Mouse (Mus musculus): ENCODE results near the gene Zmynd11. TPM values are rescaled to one million over a fixed set of nuclear protein-coding genes. Genes with fewer than 3 reads are reported as not detected.
"Not testable (repeated sequence)": the region's sequence is repeated elsewhere in the genome, so short reads cannot be mapped to it uniquely, and the experiment has no call there.

Gene Zmynd11
- polyA plus RNA-seq, 1 experiment from 2014 or later = 141 TPM

DNA sequence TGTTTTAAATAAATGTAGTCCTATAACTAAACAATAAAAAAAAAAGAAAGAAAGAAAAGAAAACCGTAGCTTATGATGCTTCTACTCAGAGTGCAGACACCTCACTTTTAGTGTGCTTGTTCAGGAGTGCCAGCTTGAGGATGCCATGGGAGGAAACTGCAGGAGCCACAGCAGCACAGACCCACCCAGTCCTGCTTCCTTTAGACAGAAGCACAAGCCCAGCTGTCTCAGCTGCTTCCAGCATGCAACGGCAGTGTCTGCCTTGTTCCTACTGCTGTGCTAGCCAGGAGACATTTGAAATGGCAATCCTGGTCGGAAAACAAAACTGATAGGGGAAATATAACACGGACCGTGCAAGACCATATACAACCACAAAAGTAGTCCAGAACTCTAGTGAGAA is 28.1 kb downstream of the Zmynd11 start:
- H3K4me1 ChIP-seq (ENCODE audit: control insufficient read depth, insufficient read depth, low read depth, low read length) = peaks cover 4% of the 10 kb centered on the region; the same call in 1 of the 2 replicates
- no peak overlapping the region for H3K4me3 ChIP-seq (ENCODE audit: low read length)
- H3K9me3 ChIP-seq (ENCODE audit: control insufficient read depth, low read length) = no peaks in the 10 kb centered on the region
- H3K36me3 ChIP-seq (ENCODE audit: control insufficient read depth, insufficient read depth, low read length) = peaks cover 2% of the 10 kb centered on the region; the same call in 1 of the 2 replicates
- ATAC-seq = no peak
- WGBS = 75% methylated on average over 5 of the region's 5 CpGs
- H3K9ac ChIP-seq (ENCODE audit: low read depth, low read length) = no peak overlapping the region
- no peak overlapping the region for H3K4me2 ChIP-seq (ENCODE audit: low read length)
- no peak overlapping the region for H3K27ac ChIP-seq (ENCODE audit: low read depth, low read length)
- no peaks in the 10 kb centered on the region for H3K27me3 ChIP-seq (replicated peaks; ENCODE audit: control insufficient read depth, insufficient read depth, low read length)

DNA sequence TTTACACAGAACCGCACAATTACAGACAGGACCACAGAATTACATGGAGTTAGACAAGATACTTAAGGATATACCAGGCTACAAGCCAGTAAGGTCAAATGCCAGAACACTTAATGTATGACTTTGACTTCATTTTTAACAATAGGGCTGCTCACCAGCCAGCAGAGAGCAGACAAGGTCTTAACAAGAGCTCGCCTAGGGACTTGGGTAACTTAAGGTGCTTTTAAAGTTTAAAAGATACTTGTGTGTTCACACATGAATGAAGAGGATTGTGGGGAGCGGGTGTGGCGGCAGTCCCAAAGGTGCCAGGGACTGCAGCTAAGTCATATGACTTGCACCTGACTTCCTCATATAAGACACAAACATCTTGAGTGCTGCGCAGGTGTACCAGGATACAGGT is 32.9 kb downstream of the Zmynd11 start:
- H3K36me3 ChIP-seq (ENCODE audit: control insufficient read depth, insufficient read depth, low read length); H3K4me3 ChIP-seq (ENCODE audit: low read length); H3K9me3 ChIP-seq (ENCODE audit: control insufficient read depth, low read length); H3K27ac ChIP-seq (ENCODE audit: low read depth, low read length); H3K27me3 ChIP-seq (replicated peaks; ENCODE audit: control insufficient read depth, insufficient read depth, low read length); H3K4me1 ChIP-seq (ENCODE audit: control insufficient read depth, insufficient read depth, low read depth, low read length); ATAC-seq; H3K4me2 ChIP-seq (ENCODE audit: low read length); H3K9ac ChIP-seq (ENCODE audit: low read depth, low read length): not testable (repeated sequence)
- WGBS = 92% methylated on average over 4 of the region's 5 CpGs

DNA sequence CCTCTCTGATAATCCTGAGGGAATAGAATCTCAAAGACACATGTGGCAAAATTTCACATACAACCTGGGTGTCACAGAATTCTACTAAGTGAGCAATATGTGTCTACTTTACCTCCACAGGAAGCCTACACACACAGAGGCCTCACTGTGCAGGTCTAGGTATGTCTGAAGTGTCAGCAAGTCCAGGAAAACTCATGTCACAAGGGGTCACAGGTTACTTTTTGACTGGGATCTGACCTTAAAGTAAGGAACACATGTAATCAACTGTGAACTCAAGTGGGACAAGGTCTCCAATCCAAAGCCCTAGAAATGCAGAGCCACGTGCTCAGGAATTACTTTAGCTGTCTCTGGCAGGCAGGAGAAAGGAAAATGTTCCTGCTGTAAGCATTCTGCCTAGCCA is 36.1 kb downstream of the Zmynd11 start:
- H3K4me3 ChIP-seq (ENCODE audit: low read length) = no peak overlapping the region
- no peak overlapping the region for H3K4me2 ChIP-seq (ENCODE audit: low read length)
- 80% methylated on average over 1 of the region's 1 CpGs for WGBS
- H3K36me3 ChIP-seq (ENCODE audit: control insufficient read depth, insufficient read depth, low read length) = peaks cover 8% of the 10 kb centered on the region
- ATAC-seq = no peak
- H3K27me3 ChIP-seq (replicated peaks; ENCODE audit: control insufficient read depth, insufficient read depth, low read length) = no peaks in the 10 kb centered on the region
- H3K4me1 ChIP-seq (ENCODE audit: control insufficient read depth, insufficient read depth, low read depth, low read length) = no peaks in the 10 kb centered on the region
- H3K27ac ChIP-seq (ENCODE audit: low read depth, low read length) = no peak overlapping the region
- H3K9me3 ChIP-seq (ENCODE audit: control insufficient read depth, low read length) = no peaks in the 10 kb centered on the region
- H3K9ac ChIP-seq (ENCODE audit: low read depth, low read length) = no peak overlapping the region

DNA sequence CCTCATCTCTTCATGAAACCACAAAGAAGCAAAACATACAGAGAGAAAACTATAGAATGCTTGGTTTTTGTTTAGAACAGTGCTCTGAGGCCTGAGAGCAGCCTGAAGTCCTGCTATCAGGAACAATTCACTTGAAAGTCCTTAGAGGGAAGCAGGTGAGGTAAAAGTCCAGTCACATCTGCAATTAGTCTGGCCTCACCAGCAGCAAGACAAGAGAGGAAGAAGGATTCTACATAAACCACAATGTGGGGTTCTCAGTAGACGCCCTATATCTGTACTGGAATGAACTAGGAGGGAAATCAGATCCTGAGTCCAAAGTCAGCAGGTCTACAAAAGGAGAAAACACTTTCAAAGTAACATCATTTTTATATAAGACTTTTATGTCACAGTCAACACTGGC is 49.9 kb downstream of the Zmynd11 start:
- no peaks in the 10 kb centered on the region for H3K27me3 ChIP-seq (replicated peaks; ENCODE audit: control insufficient read depth, insufficient read depth, low read length)
- H3K4me1 ChIP-seq (ENCODE audit: control insufficient read depth, insufficient read depth, low read depth, low read length) = no peaks in the 10 kb centered on the region
- H3K9me3 ChIP-seq (ENCODE audit: control insufficient read depth, low read length) = no peaks in the 10 kb centered on the region
- ATAC-seq = no peak
- WGBS = 100% methylated on average over 1 of the region's 1 CpGs
- H3K4me2 ChIP-seq (ENCODE audit: low read length) = no peak overlapping the region
- no peak overlapping the region for H3K27ac ChIP-seq (ENCODE audit: low read depth, low read length)
- no peak overlapping the region for H3K4me3 ChIP-seq (ENCODE audit: low read length)
- H3K36me3 ChIP-seq (ENCODE audit: control insufficient read depth, insufficient read depth, low read length) = peaks cover 4% of the 10 kb centered on the region; the same call in 1 of the 2 replicates
- no peak overlapping the region for H3K9ac ChIP-seq (ENCODE audit: low read depth, low read length)

DNA sequence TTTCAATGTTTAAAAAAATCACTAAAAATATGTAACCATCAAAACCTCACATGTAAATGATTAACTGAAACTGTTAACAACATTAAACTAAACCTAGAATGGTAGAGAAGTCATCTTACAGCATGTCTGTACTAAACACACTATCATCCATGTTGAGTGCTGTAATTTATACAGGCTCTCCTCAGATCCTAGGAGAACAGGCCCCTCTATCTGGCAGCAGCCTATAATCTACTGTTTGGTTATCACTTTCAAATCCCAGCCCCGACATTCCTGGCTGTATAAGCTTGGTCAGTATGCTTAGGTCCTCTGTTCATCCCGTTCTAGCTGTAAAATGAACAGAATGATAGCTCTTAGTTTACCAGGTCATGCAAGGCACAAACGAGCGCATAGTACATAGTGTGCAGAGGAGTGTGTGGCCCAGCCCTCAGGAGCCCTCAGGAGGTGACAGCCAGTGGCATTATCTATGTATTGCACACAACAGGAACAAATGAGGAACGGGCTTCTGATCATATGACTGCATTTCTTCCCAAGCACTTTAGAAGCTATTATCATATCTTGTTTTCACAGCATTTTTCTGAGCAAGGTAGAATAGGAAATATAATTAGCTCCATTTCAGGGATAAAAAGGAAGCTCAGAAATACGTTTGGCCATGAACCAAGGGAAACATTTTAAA is 51.5 kb downstream of the Zmynd11 start:
- no peaks in the 10 kb centered on the region for H3K4me1 ChIP-seq (ENCODE audit: control insufficient read depth, insufficient read depth, low read depth, low read length)
- ATAC-seq = peak; percentile 24; the same call in 1 of the 2 replicates
- H3K9me3 ChIP-seq (ENCODE audit: control insufficient read depth, low read length) = no peaks in the 10 kb centered on the region
- no peak overlapping the region for H3K4me2 ChIP-seq (ENCODE audit: low read length)
- no peak overlapping the region for H3K9ac ChIP-seq (ENCODE audit: low read depth, low read length)
- H3K27ac ChIP-seq (ENCODE audit: low read depth, low read length) = no peak overlapping the region
- H3K27me3 ChIP-seq (replicated peaks; ENCODE audit: control insufficient read depth, insufficient read depth, low read length) = no peaks in the 10 kb centered on the region
- peaks cover 4% of the 10 kb centered on the region for H3K36me3 ChIP-seq (ENCODE audit: control insufficient read depth, insufficient read depth, low read length)
- 88% methylated on average over 6 of the region's 6 CpGs for WGBS
- no peak overlapping the region for H3K4me3 ChIP-seq (ENCODE audit: low read length)

DNA sequence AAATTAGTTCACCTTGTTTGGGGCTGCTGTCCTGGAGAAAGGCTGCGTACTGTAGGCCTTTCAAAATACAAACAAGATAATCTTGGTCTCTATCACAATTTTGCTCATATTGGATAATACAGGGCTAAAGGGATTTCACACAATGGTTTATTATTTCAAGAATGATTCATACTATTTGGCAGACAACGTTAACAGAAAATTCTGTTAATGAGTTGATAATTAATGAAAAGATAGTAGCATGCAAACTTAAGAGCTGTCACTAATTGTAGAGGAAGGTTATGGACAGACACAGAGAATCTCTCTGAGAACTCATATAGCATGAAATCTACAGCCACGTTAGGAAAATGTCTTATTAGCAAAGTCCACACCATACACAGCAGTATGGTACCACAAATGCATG is 52.2 kb downstream of the Zmynd11 start:
- no peak overlapping the region for H3K27ac ChIP-seq (ENCODE audit: low read depth, low read length)
- peaks cover 4% of the 10 kb centered on the region for H3K36me3 ChIP-seq (ENCODE audit: control insufficient read depth, insufficient read depth, low read length)
- H3K9ac ChIP-seq (ENCODE audit: low read depth, low read length) = no peak overlapping the region
- H3K9me3 ChIP-seq (ENCODE audit: control insufficient read depth, low read length) = no peaks in the 10 kb centered on the region
- H3K4me2 ChIP-seq (ENCODE audit: low read length) = no peak overlapping the region
- H3K4me3 ChIP-seq (ENCODE audit: low read length) = no peak overlapping the region
- no peak for ATAC-seq
- WGBS = 92% methylated on average over 3 of the region's 3 CpGs
- no peaks in the 10 kb centered on the region for H3K27me3 ChIP-seq (replicated peaks; ENCODE audit: control insufficient read depth, insufficient read depth, low read length)
- no peaks in the 10 kb centered on the region for H3K4me1 ChIP-seq (ENCODE audit: control insufficient read depth, insufficient read depth, low read depth, low read length)

DNA sequence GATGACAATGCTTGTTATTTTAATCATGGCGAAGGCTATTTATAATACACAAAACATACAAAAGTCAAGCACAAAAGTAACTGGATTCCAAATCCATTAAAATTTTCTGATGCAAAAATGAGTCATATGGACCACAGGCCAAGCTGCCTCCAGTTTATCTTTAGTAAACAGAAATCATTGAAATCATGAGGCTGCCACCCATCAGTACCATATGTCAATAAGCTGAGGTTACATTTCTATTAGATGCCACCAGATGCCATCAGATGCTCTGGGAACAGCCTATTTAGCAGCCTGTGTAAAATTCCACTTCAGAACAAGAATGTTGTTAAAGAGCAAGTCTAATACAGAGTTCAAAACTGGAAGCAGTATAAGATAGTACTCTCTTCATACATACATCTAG is 52.7 kb downstream of the Zmynd11 start:
- Histone ChIP-seq H3K27me3 (replicated peaks; ENCODE audit: control insufficient read depth, insufficient read depth, low read length) (no peaks in the 10 kb centered on the region), H3K9ac (ENCODE audit: low read depth, low read length) (no peak overlapping the region), H3K4me2 (ENCODE audit: low read length) (no peak overlapping the region), H3K4me3 (ENCODE audit: low read length) (no peak overlapping the region), H3K9me3 (ENCODE audit: control insufficient read depth, low read length) (no peaks in the 10 kb centered on the region), H3K27ac (ENCODE audit: low read depth, low read length) (no peak overlapping the region), H3K4me1 (ENCODE audit: control insufficient read depth, insufficient read depth, low read depth, low read length) (no peaks in the 10 kb centered on the region), H3K36me3 (ENCODE audit: control insufficient read depth, insufficient read depth, low read length) (peaks cover 4% of the 10 kb centered on the region)
- WGBS = 100% methylated on average over 1 of the region's 1 CpGs
- ATAC-seq = no peak

DNA sequence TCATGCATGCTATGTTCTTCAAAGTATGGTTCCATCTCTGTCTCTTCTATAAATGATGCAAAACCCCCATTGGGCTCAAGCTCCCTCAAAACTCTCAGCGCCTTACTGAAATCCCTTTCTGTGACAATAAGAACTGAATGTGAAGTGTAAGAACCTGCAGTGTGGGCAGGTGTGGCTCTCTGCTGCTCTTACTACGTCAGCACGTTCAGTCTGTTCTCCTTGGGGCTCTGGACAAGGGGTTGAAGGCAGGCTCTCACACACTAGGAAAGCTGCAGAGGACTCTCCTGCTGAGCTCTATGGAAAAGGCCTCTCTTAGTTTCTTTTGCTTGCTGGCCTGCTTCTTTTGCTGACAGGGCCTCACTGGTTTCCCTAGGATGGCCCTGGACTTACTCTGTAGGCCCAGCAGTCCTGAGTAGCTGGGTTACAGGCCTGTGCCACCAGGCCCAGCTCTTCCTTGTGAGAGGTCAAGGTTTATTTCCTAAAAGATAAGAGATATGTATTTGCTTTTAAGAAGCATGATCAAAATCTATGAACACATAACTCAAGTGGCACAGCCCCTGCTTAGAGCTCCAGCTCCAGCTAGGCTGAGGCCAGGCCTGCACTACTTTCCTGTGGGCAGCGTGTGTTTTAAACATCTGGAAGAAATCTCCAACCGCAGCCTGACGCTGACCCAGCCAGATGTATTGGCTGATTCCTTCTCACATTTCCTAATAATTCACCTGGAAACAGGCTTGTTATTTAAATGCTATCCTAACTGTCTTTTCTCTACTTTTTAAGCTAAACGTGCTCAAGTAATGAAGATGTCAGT is 56.5 kb downstream of the Zmynd11 start:
- 90% methylated on average over 7 of the region's 7 CpGs for WGBS
- Histone ChIP-seq H3K4me1 (ENCODE audit: control insufficient read depth, insufficient read depth, low read depth, low read length) (no peaks in the 10 kb centered on the region), H3K27me3 (replicated peaks; ENCODE audit: control insufficient read depth, insufficient read depth, low read length) (no peaks in the 10 kb centered on the region), H3K27ac (ENCODE audit: low read depth, low read length) (no peak overlapping the region), H3K4me2 (ENCODE audit: low read length) (no peak overlapping the region), H3K36me3 (ENCODE audit: control insufficient read depth, insufficient read depth, low read length) (no peaks in the 10 kb centered on the region; the same call in 1 of the 2 replicates), H3K9me3 (ENCODE audit: control insufficient read depth, low read length) (no peaks in the 10 kb centered on the region), H3K9ac (ENCODE audit: low read depth, low read length) (no peak overlapping the region), H3K4me3 (ENCODE audit: low read length) (no peak overlapping the region)
- no peak for ATAC-seq

DNA sequence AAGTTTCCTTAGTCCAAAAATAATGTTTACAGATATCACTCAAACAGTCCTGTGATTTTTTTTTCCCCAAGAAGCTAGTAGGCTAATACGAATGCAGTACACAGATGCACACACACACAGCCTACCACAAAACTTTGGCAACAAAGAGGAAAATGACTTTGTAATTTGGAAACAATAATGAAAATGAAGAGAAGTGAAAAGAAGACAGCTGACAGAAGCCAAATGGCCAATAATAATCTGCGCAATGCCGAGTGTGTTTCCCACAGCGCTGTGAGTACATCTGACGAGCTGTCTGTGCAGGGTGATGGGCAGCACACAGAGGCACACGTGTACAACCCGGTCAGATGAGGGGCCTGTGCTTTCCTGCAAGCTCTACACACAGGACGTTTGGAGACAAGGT is 58.4 kb downstream of the Zmynd11 start:
- no peak overlapping the region for H3K9ac ChIP-seq (ENCODE audit: low read depth, low read length)
- 89% methylated on average over 8 of the region's 8 CpGs for WGBS
- H3K4me1 ChIP-seq (ENCODE audit: control insufficient read depth, insufficient read depth, low read depth, low read length) = no peaks in the 10 kb centered on the region
- H3K4me3 ChIP-seq (ENCODE audit: low read length) = no peak overlapping the region
- ATAC-seq = no peak
- no peak overlapping the region for H3K4me2 ChIP-seq (ENCODE audit: low read length)
- no peak overlapping the region for H3K27ac ChIP-seq (ENCODE audit: low read depth, low read length)
- no peaks in the 10 kb centered on the region for H3K9me3 ChIP-seq (ENCODE audit: control insufficient read depth, low read length)
- H3K27me3 ChIP-seq (replicated peaks; ENCODE audit: control insufficient read depth, insufficient read depth, low read length) = no peaks in the 10 kb centered on the region
- no peaks in the 10 kb centered on the region; the same call in 1 of the 2 replicates for H3K36me3 ChIP-seq (ENCODE audit: control insufficient read depth, insufficient read depth, low read length)
